Mouse (Mus musculus) cerebellum, adult 11 months (tissue): ENCODE results near the gene Metrn.

Experiments used
- DNase-seq: peaks from one replicate; pipeline ENCODE4 v3.0.0; 2022

The Metrn gene

GRCm38 (mm10) chr17:25762591-25762990 lies 34.3 kb downstream of the Metrn start:
- no peak for DNase-seq

DNA sequence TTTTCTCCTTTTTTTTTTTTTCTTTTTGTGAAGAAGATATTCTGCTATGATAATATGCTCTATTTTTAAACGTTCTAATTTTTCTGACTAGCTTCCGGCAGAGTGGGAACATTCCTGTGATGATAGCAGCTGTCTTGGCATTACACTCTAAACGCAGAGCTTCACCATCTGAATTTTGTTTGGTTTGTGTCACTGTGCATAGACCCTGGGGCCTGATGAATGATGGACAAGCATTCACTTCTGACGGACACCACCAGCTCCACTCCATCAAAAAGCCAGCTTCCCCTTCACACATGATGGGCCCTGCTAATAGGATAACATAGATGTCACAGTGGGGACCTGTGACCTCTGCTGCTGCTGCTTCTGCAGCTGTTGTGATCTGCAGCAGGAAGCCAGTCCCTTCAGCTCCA lies 35.4 kb downstream of the Metrn start:
- DNase-seq: no peak

DNA sequence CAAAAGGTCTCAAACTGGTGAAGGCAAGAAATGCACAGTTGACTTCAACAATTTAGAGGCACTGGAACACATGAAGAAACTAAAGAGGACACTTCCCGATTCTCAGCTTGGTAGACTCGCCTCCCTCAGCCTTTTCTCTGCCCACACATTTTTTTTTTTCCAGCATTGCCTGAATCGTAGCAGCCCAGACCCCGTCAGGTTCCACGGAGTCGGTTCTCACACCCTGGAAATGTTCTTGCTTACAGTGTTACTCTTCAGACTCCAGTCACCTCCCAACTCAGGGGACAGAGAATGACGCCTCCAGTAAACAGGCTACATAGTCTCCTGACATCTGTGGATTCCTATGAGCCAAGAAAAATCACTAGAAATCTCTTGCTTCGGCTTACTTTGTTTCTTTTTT lies 36.8 kb downstream of the Metrn start:
- no peak for DNase-seq

DNA sequence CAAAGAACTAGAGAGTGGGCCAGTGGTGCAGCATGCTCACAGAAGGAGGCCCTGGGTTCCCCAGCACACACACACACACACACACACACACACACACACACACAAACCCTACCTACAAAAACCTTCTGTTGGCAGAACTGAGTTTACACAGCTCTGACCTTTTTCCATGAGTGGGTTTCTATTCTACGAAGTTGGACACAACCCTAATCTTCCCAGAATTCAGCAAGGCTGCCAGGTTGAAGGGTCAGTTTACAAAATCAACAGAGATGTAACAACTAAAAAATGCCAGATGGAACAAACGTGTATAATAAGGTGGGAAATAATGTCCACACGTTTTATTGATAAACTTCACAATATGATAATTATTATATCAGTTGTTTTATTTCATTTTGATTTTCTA lies 39.2 kb downstream of the Metrn start:
- no peak for DNase-seq

GRCm38 (mm10) chr17:25756378-25757242 lies 40.3 kb downstream of the Metrn start:
- DNase-seq: no peak

- DNase-seq: no peak
These were observed 41.1 kb downstream of the Metrn start for GRCm38 (mm10) chr17:25755627-25756377.

GRCm38 (mm10) chr17:25755086-25755485 lies 41.9 kb downstream of the Metrn start:
- no peak for DNase-seq

DNA sequence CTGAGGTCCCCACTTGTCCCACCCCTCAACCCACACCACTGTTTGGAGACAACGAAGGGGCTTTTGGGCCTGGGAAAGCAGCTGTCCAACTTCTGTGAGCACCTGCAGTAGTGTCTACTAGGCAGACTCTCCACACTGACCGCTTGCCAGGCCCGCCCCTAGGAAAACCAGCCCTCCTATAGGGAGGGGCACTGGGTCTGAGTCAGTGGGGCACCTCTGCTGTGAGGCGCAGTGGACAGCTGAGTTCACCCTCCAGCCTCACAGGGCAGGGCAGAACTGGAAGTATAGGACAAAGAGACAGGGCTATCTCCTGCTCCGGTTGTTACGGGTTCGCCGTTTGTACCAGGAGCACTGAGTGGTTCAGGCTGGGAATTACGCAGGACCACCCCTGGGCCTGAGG lies 42.7 kb downstream of the Metrn start, which contains the start of gene Msln:
Gene Msln, minus strand, starts transcription at position 138 of the 400 bp plus-strand sequence.
- no peak for DNase-seq

- no peak for DNase-seq
These were observed 45.5 kb downstream of the Metrn start for GRCm38 (mm10) chr17:25751446-25751845.

DNA sequence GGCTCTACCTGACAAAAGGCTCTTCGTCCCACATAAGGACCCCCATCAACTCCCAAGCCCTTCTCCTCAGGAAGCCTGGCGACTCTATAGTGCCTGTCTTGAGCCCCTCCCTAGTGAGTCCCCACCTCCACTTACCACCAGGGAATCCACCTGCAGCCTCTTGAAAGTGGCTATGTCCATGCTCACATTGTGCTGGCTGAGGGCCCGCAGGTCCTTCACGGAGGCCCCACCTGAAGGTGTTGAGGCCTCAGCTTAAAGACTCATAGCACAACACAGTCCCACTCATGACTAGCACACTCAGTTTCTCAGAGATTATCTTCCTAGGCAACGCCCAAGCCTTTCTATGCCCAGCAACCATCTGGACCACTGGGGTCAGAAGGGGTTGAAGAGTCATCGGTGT lies 47.6 kb downstream of the Metrn start:
- no peak for DNase-seq

DNA sequence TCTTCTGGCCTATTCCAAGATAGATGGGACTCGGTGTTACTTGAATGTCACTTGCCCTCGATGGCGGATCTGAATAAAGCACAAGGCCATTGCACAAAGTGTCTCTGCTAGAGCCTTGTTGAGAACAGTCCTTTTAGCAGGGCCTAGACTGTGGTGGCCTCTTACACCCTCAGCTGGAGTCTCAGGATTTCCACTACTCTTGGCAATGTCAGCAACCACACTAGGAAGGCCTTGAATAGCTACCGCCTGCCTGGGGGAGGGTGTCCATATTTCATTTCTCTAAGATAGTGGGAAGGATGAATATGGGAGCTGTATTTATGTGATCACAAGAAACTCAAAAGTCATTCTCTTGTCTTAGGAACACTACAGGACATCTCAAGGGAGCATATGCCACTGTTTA lies 48.7 kb downstream of the Metrn start:
- no peak for DNase-seq

DNA sequence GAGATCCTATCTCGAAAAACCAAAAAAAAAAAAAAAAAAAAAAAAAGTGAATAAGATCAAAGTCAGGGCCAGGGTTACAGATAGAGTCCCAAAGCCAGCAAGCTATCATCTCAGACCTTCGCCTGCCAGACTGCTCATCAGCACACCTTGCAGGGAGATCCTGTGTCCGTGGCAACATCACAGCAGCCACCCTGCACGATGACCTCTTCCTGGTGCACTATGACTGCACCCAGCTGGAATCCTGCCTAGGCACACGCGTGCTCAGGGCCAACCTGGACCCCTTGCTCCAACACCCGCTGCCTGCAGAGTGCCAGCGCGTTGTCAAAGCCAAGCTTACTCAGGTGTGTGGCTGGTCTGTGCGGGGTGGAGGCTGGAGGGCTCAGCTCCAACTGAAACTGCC lies 52.6 kb downstream of the Metrn start:
- no peak for DNase-seq

DNA sequence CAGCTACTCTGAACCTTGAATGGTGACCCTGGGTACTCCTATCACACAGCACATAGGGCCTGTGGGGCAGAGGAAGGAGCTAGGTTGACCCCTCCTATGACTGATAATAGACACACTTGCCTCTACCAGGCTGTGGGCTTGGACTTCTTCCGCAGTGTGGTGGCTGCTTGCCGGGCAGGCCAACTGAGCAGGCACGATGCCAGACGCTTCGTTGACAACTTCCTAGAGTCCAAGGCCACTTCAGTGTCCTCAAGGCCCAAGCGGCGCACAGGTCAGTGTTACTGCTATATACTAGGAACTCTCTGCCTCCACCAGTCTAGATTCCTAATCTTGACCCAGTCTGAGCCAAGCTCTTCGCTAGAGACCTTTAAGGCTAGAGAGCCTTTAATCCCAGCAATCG lies 53.1 kb downstream of the Metrn start:
- no peak for DNase-seq
